Mouse (Mus musculus) ES-E14 (cell line): ENCODE data around the gene Zfp451.
"Not testable (repeated sequence)": the region's sequence is repeated elsewhere in the genome, so short reads cannot be mapped to it uniquely, and the experiment has no call there.

Source experiments
- HCFC1 ChIP-seq: IDR thresholded peaks from 2 replicates; pipeline ENCODE4 v1.6.1; 2012; ENCODE audit warnings: low read length, inconsistent platforms, borderline replicate concordance; ENCODE audit not compliant: insufficient read depth
- ZNF384 ChIP-seq: IDR thresholded peaks from 2 replicates; pipeline ENCODE4 v1.6.1; 2012; ENCODE audit warnings: low read depth, low read length, inconsistent platforms

DNA sequence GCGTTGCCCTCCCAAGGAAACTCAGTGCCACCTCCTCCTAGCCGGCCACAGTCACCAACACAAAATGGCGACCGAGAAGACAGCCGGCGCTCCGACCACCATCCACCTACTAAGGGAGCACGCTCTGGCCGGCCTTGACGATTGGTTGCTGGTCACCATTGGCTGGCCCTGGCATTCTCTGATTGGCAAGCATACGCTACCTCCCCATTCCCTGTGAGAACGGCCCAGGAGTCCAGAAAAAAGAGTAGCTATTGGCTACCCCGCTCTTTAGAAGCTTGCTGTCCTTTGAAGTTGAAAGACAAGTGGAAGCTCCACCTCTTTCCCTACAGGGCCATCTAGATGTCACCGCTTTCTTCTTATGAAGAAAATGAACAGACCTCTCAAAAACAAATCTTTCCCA, 24.6 kb upstream of the Zfp451 start:
- TF ChIP-seq ZNF384, HCFC1: not testable (repeated sequence)
